Mouse (Mus musculus): ENCODE measurements around the gene Ccl3.

The Ccl3 gene

GRCm38 (mm10) chr11:83623586-83623985 is 25.6 kb downstream of the Ccl3 start:
- no peak for DNase-seq (ENCODE audit: low spot score in 2 of 2)

DNA sequence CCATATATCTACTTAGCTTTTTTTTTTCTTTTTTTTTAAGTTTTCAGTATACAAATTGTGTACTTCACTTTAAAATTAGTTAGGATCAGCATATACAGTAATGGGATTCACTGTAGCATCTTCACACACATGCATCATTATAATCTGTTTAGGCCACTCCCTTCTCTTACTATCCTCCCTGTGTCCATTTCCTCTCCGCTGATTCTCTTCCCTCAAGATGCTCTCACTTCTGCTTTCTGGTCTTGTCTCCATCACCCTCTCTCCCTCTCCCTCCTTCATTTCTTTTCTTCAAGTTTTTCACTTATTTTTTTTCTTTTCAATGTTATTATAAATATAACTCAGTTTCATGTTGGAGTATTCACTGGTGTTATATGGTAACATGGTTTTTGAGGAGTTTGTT is 30.1 kb downstream of the Ccl3 start:
- DNase-seq (ENCODE audit: low spot score in 2 of 2): no peak

GRCm38 (mm10) chr11:83618238-83618637 is 30.9 kb downstream of the Ccl3 start:
- DNase-seq (ENCODE audit: low spot score in 2 of 2): no peak

DNA sequence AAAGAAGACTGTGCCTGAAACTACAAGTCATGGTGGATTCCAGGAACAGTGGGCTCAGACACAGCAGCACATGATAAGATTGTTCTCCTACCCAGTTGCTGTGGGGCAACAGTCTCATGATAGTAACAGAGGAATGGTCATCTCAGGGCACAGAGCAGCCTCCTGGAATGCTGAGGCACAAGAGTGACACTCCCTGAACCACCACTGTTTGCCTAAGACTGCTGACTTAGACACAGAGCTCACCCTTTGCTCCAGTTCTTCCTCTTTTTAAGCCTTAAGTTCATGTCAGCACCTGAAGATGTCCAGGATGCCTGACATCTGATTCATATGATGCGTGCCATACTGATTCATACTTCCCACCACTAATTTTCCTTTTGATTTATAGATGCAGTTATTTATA is 32.6 kb downstream of the Ccl3 start:
- DNase-seq (ENCODE audit: low spot score in 2 of 2): no peak

DNA sequence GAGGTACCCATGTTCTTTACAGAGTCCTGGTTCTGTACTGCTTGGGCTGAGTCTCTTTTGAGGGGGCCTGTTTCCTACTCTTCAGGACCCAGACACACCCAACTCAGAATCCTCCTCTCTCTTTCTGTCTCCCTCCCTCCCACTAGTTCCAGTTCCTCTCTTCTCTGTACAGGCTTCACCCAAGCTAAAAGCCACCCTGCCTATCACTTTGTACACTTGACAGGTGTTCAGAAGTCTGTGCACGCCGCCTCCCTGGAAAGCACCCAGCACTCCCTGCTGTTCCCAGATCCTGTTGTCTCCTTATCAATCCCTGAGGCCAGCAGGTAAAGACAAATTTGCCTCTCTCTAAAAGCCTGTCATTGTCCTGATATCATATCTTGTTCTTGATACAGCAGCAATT is 38.3 kb downstream of the Ccl3 start:
- no peak for DNase-seq (ENCODE audit: low spot score in 2 of 2)

DNA sequence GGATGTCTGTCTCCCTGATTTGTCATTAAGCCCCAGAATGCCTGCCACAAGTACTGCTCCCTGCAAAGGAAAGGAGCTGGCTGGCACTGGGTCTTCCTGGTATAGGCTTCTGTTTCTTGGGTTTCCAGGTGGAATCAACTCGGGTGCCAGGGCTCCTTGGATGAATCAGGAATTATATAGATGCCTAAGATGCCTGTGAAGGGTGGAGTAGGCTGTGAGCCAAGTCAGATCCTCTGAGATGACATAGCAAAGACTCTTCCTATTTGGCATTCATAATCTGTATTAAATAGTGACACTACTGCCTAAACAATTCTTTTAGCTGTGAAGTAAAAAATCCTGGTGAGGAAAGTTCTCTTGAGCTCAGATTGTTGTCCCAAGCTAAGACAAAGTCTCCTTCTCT is 42.8 kb downstream of the Ccl3 start:
- no peak for DNase-seq (ENCODE audit: low spot score in 2 of 2)

GRCm38 (mm10) chr11:83605535-83605934 is 43.6 kb downstream of the Ccl3 start:
- DNase-seq (ENCODE audit: low spot score in 2 of 2): no peak

DNA sequence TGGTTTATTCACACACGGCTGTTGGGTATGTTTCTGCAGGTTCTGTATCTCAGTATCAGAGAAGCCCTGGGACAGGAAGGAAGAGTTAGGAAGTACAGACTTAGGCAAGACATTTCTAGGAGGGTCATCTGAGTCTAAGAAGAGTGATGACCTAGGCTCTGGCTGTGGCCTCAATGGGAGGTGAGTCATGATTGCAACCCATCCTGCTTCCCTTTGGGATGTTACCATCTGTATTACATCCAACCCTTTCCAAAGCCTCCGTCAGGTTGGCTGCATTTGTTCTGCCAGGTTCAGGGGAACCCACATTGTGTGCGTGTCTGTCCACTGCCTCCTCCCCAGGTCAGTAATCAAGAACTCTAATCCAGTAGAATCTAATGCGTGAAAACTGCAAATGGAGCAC is 44.5 kb downstream of the Ccl3 start:
- DNase-seq (ENCODE audit: low spot score in 2 of 2): no peak

DNA sequence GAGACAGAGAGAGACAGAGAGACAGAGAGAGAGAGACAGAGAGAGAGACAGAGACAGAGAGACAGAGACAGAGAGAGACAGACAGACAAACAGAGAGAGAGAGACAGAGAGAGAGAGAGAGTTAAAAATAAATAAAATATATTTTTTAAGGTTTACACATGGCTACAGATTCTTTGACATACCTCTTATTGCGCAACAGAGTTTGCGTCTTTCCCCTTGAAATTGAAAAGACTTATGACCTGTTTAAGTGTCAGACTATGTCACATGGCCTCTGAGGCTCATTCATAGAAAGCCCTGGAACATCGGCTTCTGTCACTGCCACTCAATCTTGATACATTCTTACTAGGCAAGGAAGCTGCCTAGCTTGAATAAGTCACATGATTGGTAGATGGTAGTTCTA is 45.8 kb downstream of the Ccl3 start:
- DNase-seq (ENCODE audit: low spot score in 2 of 2): no peak

- no peak for DNase-seq (ENCODE audit: low spot score in 2 of 2)
Measured at GRCm38 (mm10) chr11:83600576-83600975, 48.6 kb downstream of the Ccl3 start.

DNA sequence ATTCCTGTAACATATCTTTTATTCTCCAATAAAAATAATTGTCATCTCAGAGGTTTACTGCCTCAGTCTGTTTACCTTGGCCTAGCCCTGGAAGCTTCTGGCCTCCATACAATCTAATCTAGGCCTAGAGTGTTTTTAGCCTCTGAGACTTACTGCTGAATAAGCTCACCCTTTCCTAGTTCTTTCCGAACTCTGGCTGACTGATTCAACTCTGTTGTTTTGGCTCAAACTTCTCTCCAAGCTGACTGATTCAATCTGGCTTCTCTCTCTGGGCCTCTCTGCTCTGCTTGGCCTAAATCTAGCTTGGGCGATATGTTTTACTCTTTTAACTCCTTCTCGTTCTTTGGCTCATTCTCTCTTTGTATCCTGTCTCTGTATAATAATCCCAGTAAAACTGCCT is 50.2 kb downstream of the Ccl3 start:
- no peak for DNase-seq (ENCODE audit: low spot score in 2 of 2)

DNA sequence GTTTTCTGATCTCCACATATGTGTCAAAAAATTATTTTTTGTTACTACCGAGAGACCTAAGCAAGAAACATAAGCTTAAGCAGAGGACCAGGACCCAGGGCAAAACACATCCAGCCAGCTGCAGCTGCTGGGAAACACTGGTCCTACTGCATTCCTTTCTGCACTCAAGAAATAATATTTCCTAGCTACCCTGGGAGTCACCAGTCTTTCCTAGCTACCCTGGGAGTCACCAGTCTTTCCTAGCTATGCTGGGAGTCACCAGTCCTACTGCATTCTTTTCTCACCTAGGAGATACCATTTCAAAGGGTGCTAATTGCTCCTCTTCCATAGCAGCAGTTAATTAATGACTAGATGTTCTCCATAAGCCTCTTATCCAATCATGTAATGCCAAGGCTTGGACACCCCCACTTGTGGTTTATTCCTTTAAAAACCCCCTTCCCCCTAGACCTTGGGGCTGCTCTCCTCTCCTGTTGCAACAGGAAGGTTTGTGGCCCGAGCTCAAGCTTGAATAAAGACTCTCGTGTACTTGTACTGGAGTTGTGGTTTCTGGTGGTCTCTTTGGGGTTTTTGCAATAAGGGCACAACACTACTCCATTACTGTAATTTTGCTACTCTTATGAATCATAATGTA is 50.8 kb downstream of the Ccl3 start:
- DNase-seq (ENCODE audit: low spot score in 2 of 2): no peak

All from frontal cortex, postnatal 14 days (tissue).